Mouse (Mus musculus): ENCODE measurements around the gene Pkp3. TPM values are rescaled to one million over a fixed set of nuclear protein-coding genes. Genes with fewer than 3 reads are reported as not detected.
A peak's percentile ranks its signal among the peaks of the same experiment; 100 is the strongest.

Gene Pkp3
- total and polyA plus RNA-seq, 3 experiments: not detected

DNA sequence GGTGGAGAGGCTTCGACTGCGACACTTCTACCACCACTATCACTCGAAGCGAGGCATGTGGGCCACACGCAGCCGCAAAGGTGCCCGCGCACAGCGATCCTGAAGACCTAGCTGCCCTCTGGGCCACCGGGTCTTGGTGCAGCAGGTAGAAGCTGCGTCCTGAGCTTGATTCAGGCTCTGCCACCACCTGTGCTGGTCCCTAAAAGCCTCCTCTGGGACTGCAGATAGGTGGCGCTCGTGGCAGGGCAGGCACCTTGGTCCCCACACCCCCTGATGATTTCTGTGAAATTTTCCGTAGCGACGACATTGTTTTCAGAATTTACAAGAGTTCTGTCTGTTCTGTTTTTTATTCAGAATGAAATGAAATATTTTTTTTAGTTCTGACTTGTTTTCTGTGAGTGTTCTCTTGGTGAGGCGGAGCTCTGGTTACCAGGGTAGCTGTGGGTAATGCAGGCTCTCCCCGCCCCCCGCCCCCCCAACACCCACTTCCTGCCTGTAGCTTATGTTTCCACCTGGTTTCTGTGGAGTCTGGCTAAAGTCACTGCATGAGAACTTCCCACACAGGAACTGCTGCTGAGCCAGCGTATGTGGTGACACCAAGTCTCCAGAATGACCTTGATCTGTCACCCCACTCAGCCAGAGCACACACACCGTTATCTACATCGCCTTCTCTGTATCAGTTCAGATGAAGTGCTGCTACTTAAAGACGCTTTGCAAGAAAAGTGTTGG, 5.8 kb upstream of the Pkp3 start:
- no peak for DNase-seq (ENCODE audit: low read depth, low spot score)
- Histone ChIP-seq H3K79me2 (ENCODE audit: control insufficient read depth, insufficient read depth, low read length, poor library complexity) (no peaks in the 10 kb centered on the region), H3K4me1 (ENCODE audit: control insufficient read depth in 1 of 2, insufficient read depth in 2 of 2, low read length in 2 of 2) (no peaks in the 10 kb centered on the region), H3K27ac (ENCODE audit: control insufficient read depth, low read depth, low read length) (no peak overlapping the region), H3K9me3 (replicated peaks; ENCODE audit: insufficient read depth, low read length) (no peaks in the 10 kb centered on the region), H3K36me3 (ENCODE audit: control insufficient read depth in 1 of 2, insufficient read depth in 2 of 2, low read length in 2 of 2) (no peaks in the 10 kb centered on the region), H3K27me3 (ENCODE audit: control insufficient read depth in 1 of 2, insufficient read depth in 2 of 2, low read length in 2 of 2) (no peaks in the 10 kb centered on the region), H3K9ac (ENCODE audit: control insufficient read depth, low read depth, low read length, poor library complexity, severe bottlenecking) (no peak overlapping the region), H3K4me3 (ENCODE audit: control insufficient read depth in 1 of 2, insufficient read depth in 1 of 2, low read depth in 2 of 2, low read length in 2 of 2) (no peak overlapping the region)
- TF ChIP-seq TBP (IDR thresholded peaks at IDR 0.05; ENCODE audit: low read depth, low read length): no peak
- TF ChIP-seq CTCF (IDR thresholded peaks at IDR 0.05 in 2 of 3, conservative IDR thresholded peaks at IDR 0.05 in 1 of 3; ENCODE audit: control insufficient read depth in 1 of 3, insufficient read depth in 1 of 3, low read depth in 2 of 3, low read length in 3 of 3, poor library complexity in 1 of 3, severe bottlenecking in 1 of 3): peak; percentile 11 to 55 (median 37); a peak in 4 of 6 replicates
- TF ChIP-seq SMC3 (IDR thresholded peaks at IDR 0.05; ENCODE audit: low read depth, low read length): peak; percentile 37; the same call in 1 of the 2 replicates
- TF ChIP-seq MAFK (IDR thresholded peaks at IDR 0.05; ENCODE audit: borderline replicate concordance, low read depth, low read length): no peak
- TF ChIP-seq UBTF (IDR thresholded peaks at IDR 0.05; ENCODE audit: borderline replicate concordance, insufficient read depth, low read depth, low read length): no peak
- TF ChIP-seq RCOR1 (IDR thresholded peaks at IDR 0.05; ENCODE audit: low read depth, low read length): no peak
- no peak for TF ChIP-seq MYB (IDR thresholded peaks at IDR 0.05; ENCODE audit: low read depth, low read length)
- no peak for TF ChIP-seq MAZ (IDR thresholded peaks at IDR 0.05; ENCODE audit: low read depth, low read length)
- peak; percentile 5 for TF ChIP-seq RAD21 (IDR thresholded peaks at IDR 0.05; ENCODE audit: low read depth, low read length)
- no peak for TF ChIP-seq POLR2AphosphoS2 (IDR thresholded peaks at IDR 0.05; ENCODE audit: low read length)
- TF ChIP-seq CHD2 (IDR thresholded peaks at IDR 0.05; ENCODE audit: low read length): no peak
- no peak for TF ChIP-seq BHLHE40 (IDR thresholded peaks at IDR 0.05; ENCODE audit: borderline replicate concordance, low read depth, low read length)
- no peak for TF ChIP-seq CHD1 (IDR thresholded peaks at IDR 0.05; ENCODE audit: low read depth, low read length)
- no peak for TF ChIP-seq ETS1 (IDR thresholded peaks at IDR 0.05; ENCODE audit: low read depth, low read length)
- no peak for TF ChIP-seq MEF2A (IDR thresholded peaks at IDR 0.05; ENCODE audit: extremely low read depth, insufficient replicate concordance, low read depth, low read length, poor library complexity, severe bottlenecking)
- TF ChIP-seq MYC (IDR thresholded peaks at IDR 0.05; ENCODE audit: low read depth, low read length): no peak
- no peak for TF ChIP-seq USF1 (IDR thresholded peaks at IDR 0.05; ENCODE audit: low read depth, low read length)

DNA sequence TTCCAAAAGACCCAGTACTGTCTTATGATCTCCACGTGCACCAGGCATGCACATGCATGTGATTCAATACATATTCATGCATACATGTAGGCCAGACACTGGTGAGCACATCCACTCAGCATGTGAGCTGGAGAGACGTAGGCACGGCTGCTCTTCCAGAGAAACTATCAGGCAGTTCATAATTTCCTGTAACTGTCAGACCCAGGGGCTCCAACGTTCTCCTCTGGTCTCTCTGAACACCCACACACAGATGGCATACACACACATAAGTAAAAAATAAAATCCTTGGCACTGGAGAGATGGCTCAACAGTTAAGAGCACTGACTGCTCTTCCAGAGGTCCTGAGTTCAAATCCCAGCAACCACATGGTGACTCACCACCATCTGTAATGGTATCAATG, 4.2 kb upstream of the Pkp3 start:
- H3K9ac ChIP-seq (ENCODE audit: control insufficient read depth, low read depth, low read length, poor library complexity, severe bottlenecking): no peak overlapping the region
- H3K27ac ChIP-seq (ENCODE audit: control insufficient read depth, low read depth, low read length): no peak overlapping the region
- no peaks in the 10 kb centered on the region for H3K9me3 ChIP-seq (replicated peaks; ENCODE audit: insufficient read depth, low read length)
- H3K36me3 ChIP-seq (ENCODE audit: control insufficient read depth in 1 of 2, insufficient read depth in 2 of 2, low read length in 2 of 2): no peaks in the 10 kb centered on the region
- no peak overlapping the region for H3K4me3 ChIP-seq (ENCODE audit: control insufficient read depth in 1 of 2, insufficient read depth in 1 of 2, low read depth in 2 of 2, low read length in 2 of 2)
- H3K79me2 ChIP-seq (ENCODE audit: control insufficient read depth, insufficient read depth, low read length, poor library complexity): no peaks in the 10 kb centered on the region
- TF ChIP-seq TCF12 (IDR thresholded peaks at IDR 0.05; ENCODE audit: low read depth, low read length): no peak
- TF ChIP-seq ZMIZ1 (IDR thresholded peaks at IDR 0.05; ENCODE audit: low read depth, low read length): no peak
- no peak for TF ChIP-seq MYB (IDR thresholded peaks at IDR 0.05; ENCODE audit: low read depth, low read length)
- no peak for TF ChIP-seq CTCF (IDR thresholded peaks at IDR 0.05 in 2 of 3, conservative IDR thresholded peaks at IDR 0.05 in 1 of 3; ENCODE audit: control insufficient read depth in 1 of 3, insufficient read depth in 1 of 3, low read depth in 2 of 3, low read length in 3 of 3, poor library complexity in 1 of 3, severe bottlenecking in 1 of 3)
- no peak for TF ChIP-seq E2F4 (IDR thresholded peaks at IDR 0.05; ENCODE audit: borderline replicate concordance, low read depth, low read length)
- TF ChIP-seq BHLHE40 (IDR thresholded peaks at IDR 0.05; ENCODE audit: borderline replicate concordance, low read depth, low read length): no peak
- TF ChIP-seq KAT2A (conservative IDR thresholded peaks at IDR 0.05; ENCODE audit: low read depth, low read length): no peak
- TF ChIP-seq MXI1 (IDR thresholded peaks at IDR 0.05; ENCODE audit: low read depth, low read length): no peak
- TF ChIP-seq ZKSCAN1 (IDR thresholded peaks at IDR 0.05; ENCODE audit: low read depth, low read length): no peak
- no peaks in the 10 kb centered on the region for H3K4me1 ChIP-seq (ENCODE audit: control insufficient read depth in 1 of 2, insufficient read depth in 2 of 2, low read length in 2 of 2)
- peaks cover 0 to 2% of the 10 kb centered on the region in 2 experiments; a peak in 2 of 4 replicates for H3K27me3 ChIP-seq (ENCODE audit: control insufficient read depth in 1 of 2, insufficient read depth in 2 of 2, low read length in 2 of 2)
- no peak for DNase-seq (ENCODE audit: low read depth, low spot score)

Measured in MEL (cell line).